In genomic region chr3:60608952-60609403, GRCm38 (mm10) we compare ENCODE assay signal across 8 mouse cellular contexts.
DNase-seq lines count a peak whose midpoint lies in the region; ATAC-seq and TF ChIP-seq lines count a peak whose summit lies in the region.

No protein-coding gene starts in this region.

- in situ Hi-C loops in Patski (cut with MboI; ENCODE audit: low pct_unique_long_range_greater_than_20kb), result no loop called here

- ATAC-seq in kidney, embryonic 14.5 days (ENCODE audit: low FRiP score, low TSS enrichment), result no peak
- no peak for ATAC-seq in Patski
- 0 out of 2 replicates have a peak, but pooled peaks have one; percentile 63 for ATAC-seq in hindbrain, embryonic 12.5 days (ENCODE audit: low FRiP score)

- H3K9me3 ChIP-seq in kidney, embryonic 14.5 days (ENCODE audit: control insufficient read depth, low read length), result no peaks in the 10 kb centered on the region
- H3K9me3 ChIP-seq in hindbrain, embryonic 12.5 days (replicated peaks), result no peaks in the 10 kb centered on the region

- peak; percentile 25; the same call in 1 of the 2 replicates for TF ChIP-seq CTCF in kidney, adult 2 months (conservative IDR thresholded peaks at IDR 0.05; ENCODE audit: insufficient read depth, insufficient read length, low read depth, low read length)
- TF ChIP-seq CTCF in Patski (IDR thresholded peaks at IDR 0.05), result peak; percentile 83
- no peak for TF ChIP-seq CTCF in thymus, adult 2 months (IDR thresholded peaks at IDR 0.05; ENCODE audit: borderline replicate concordance, control insufficient read depth, extremely low read depth, insufficient read depth, low read length, poor library complexity)

- no peak for TF ChIP-seq POLR2A in kidney, adult 2 months (IDR thresholded peaks at IDR 0.05; ENCODE audit: low read depth, low read length)
- TF ChIP-seq POLR2A in thymus, adult 2 months (IDR thresholded peaks at IDR 0.05; ENCODE audit: control insufficient read depth, extremely low read depth, insufficient read depth, low read length, poor library complexity), result no peak

- POLR2A ChIA-PET in Patski (lab: Charles Lee), result interaction anchor here (0.8 kb wide), 1 partner anchor 107 kb away, joined by 3 read pairs; no protein-coding TSS in a partner anchor

- no peaks in the 10 kb centered on the region for H3K36me3 ChIP-seq in kidney, adult 2 months (ENCODE audit: control insufficient read depth, insufficient read depth, low read length)
- H3K36me3 ChIP-seq in kidney, embryonic 14.5 days (ENCODE audit: control insufficient read depth, insufficient read depth, low read length), result no peaks in the 10 kb centered on the region; the same call in 1 of the 2 replicates
- H3K36me3 ChIP-seq in hindbrain, embryonic 12.5 days, result no peaks in the 10 kb centered on the region
- H3K36me3 ChIP-seq in thymus, adult 2 months (ENCODE audit: control insufficient read depth, insufficient read depth, low read length), result peaks cover 28% of the 10 kb centered on the region

- no peaks in the 10 kb centered on the region for H3K27me3 ChIP-seq in kidney, adult 2 months (replicated peaks; ENCODE audit: control insufficient read depth, insufficient read depth, low read length)
- no peaks in the 10 kb centered on the region for H3K27me3 ChIP-seq in kidney, embryonic 14.5 days (ENCODE audit: control insufficient read depth, insufficient read depth, low read length)
- no peaks in the 10 kb centered on the region for H3K27me3 ChIP-seq in Patski
- H3K27me3 ChIP-seq in hindbrain, embryonic 12.5 days, result no peaks in the 10 kb centered on the region
- H3K27me3 ChIP-seq in thymus, adult 2 months (ENCODE audit: control insufficient read depth, insufficient read depth, low read length), result no peaks in the 10 kb centered on the region

- H3K4me3 ChIP-seq in kidney, adult 2 months (ENCODE audit: insufficient read depth, low read depth, low read length), result no peak overlapping the region
- no peak overlapping the region for H3K4me3 ChIP-seq in kidney, embryonic 14.5 days (ENCODE audit: low read length)
- H3K4me3 ChIP-seq in hindbrain, embryonic 12.5 days, result no peak overlapping the region
- H3K4me3 ChIP-seq in thymus, adult 2 months (ENCODE audit: control insufficient read depth, insufficient read depth, low read length), result no peak overlapping the region

- H3K4me1 ChIP-seq in kidney, adult 2 months (ENCODE audit: control insufficient read depth, insufficient read depth, low read length), result peaks cover 3% of the 10 kb centered on the region; the same call in 1 of the 2 replicates
- no peaks in the 10 kb centered on the region for H3K4me1 ChIP-seq in kidney, embryonic 14.5 days (ENCODE audit: control insufficient read depth, insufficient read depth, low read length)
- H3K4me1 ChIP-seq in hindbrain, embryonic 12.5 days, result no peaks in the 10 kb centered on the region
- H3K4me1 ChIP-seq in thymus, adult 2 months (replicated peaks; ENCODE audit: control insufficient read depth, insufficient read depth, low read length), result peaks cover 4% of the 10 kb centered on the region; the same call in 1 of the 2 replicates

- no peak overlapping the region for H3K4me2 ChIP-seq in kidney, embryonic 14.5 days (replicated peaks; ENCODE audit: low read depth, low read length)
- no peak overlapping the region for H3K4me2 ChIP-seq in hindbrain, embryonic 12.5 days (replicated peaks)

- WGBS in kidney, adult 2 months, result 8% methylated on average over 2 of the region's 2 CpGs
- 13% methylated on average over 2 of the region's 2 CpGs for WGBS in kidney, embryonic 14.5 days
- 11% methylated on average over 2 of the region's 2 CpGs for WGBS in hindbrain, embryonic 12.5 days
- WGBS in thymus, adult 2 months, result 26% methylated on average over 2 of the region's 2 CpGs

- peak; percentile 54 for DNase-seq in kidney, adult 2 months
- peak; percentile 42 to 50 for DNase-seq in B cell, adult 2 months
- no peak for DNase-seq in Patski (ENCODE audit: low read depth, low spot score)
- DNase-seq in natural killer cell, adult 2 months (ENCODE audit: low spot score in 2 of 2), result peak; percentile 27 to 35
- no peak for DNase-seq in ovary, postnatal 10 days (ENCODE audit: low spot score)
- DNase-seq in thymus, adult 2 months, result no peak

- H3K9ac ChIP-seq in kidney, embryonic 14.5 days (ENCODE audit: low read depth, low read length), result no peak overlapping the region
- H3K9ac ChIP-seq in hindbrain, embryonic 12.5 days, result no peak overlapping the region

- no peak overlapping the region for H3K27ac ChIP-seq in kidney, adult 2 months (ENCODE audit: insufficient read depth, low read depth, low read length)
- H3K27ac ChIP-seq in kidney, embryonic 14.5 days (ENCODE audit: low read depth, low read length), result no peak overlapping the region
- H3K27ac ChIP-seq in hindbrain, embryonic 12.5 days, result no peak overlapping the region
- no peak overlapping the region for H3K27ac ChIP-seq in thymus, adult 2 months (ENCODE audit: control insufficient read depth, insufficient read depth, low read length)

- CTCF ChIA-PET in Patski (lab: Charles Lee), result interaction anchor here (0.6 to 1.6 kb wide), 25 partner anchors 9 to 234 kb away, joined by 3 to 7 read pairs (median 4); no protein-coding TSS in a partner anchor

Comparison
In these comparisons a context has a peak if more than half of its experiments do, and no peak if none do; other contexts are left out.
1. DNase-seq: peak in kidney, adult 2 months (single experiment), B cell, adult 2 months (2 of 2) and natural killer cell, adult 2 months (2 of 2); none in Patski (single experiment), ovary, postnatal 10 days (single experiment) and thymus, adult 2 months (single experiment).